Mouse (Mus musculus) liver, embryonic 14.5 days (tissue): ENCODE measurements around the gene Pfdn4.

Source experiments
- CTCF ChIP-seq: IDR thresholded peaks from 2 replicates; pipeline ENCODE4 v1.5.1; 2016; ENCODE audit warnings: antibody characterized with exemption, low read depth, control low read depth
- EP300 ChIP-seq: IDR thresholded peaks from 2 replicates; pipeline ENCODE4 v1.6.1; 2016; ENCODE audit warnings: antibody characterized with exemption, low read depth

GRCm38 (mm10) chr2:170548046-170548445 lies 51.8 kb downstream of the Pfdn4 start:
- TF ChIP-seq CTCF, result no peak
- TF ChIP-seq EP300, result no peak
